Mouse (Mus musculus) lung, embryonic 16.5 days (tissue): ENCODE data around the gene Hs1bp3. TPM values are rescaled to one million over a fixed set of nuclear protein-coding genes. Genes with fewer than 3 reads are reported as not detected.

Experiments
- ATAC-seq: fragments of 200-750 bp; cut with Nextera tagmentation; 2 replicates; pipeline ENCODE4 v1.8.0; 2017; ENCODE audit warnings: low read depth, mild to moderate bottlenecking, moderate library complexity
- H3K27ac ChIP-seq: fragments of 300-500 bp; sonication (generic); 2 replicates; pipeline ENCODE4 v1.5.1; 2014; ENCODE audit warnings: mild to moderate bottlenecking, control low read depth, low read length
- H3K27me3 ChIP-seq: fragments of 300-500 bp; sonication (generic); 2 replicates; pipeline ENCODE4 v1.6.1; 2014; ENCODE audit warnings: low read depth, low read length, mixed read lengths; ENCODE audit not compliant: control insufficient read depth, insufficient read depth
- H3K36me3 ChIP-seq: fragments of 300-500 bp; sonication (generic); 2 replicates; pipeline ENCODE4 v1.6.1; 2014; ENCODE audit warnings: low read length; ENCODE audit not compliant: control insufficient read depth, insufficient read depth
- H3K4me1 ChIP-seq: fragments of 300-500 bp; sonication (generic); replicated peaks from 2 replicates; pipeline ENCODE4 v1.6.1; 2014; ENCODE audit warnings: low read length, mixed read lengths; ENCODE audit not compliant: control insufficient read depth, insufficient read depth
- H3K4me2 ChIP-seq: fragments of 300-500 bp; sonication (generic); 2 replicates; pipeline ENCODE4 v1.6.1; 2014; ENCODE audit warnings: low read depth, low read length, control low read depth
- H3K4me3 ChIP-seq: fragments of 300-500 bp; sonication (generic); 2 replicates; pipeline ENCODE4 v1.5.1; 2014; ENCODE audit warnings: mild to moderate bottlenecking, low read length, control low read depth
- H3K9ac ChIP-seq: fragments of 300-500 bp; sonication (generic); 2 replicates; pipeline ENCODE4 v1.6.1; 2014; ENCODE audit warnings: low read length, control low read depth
- H3K9me3 ChIP-seq: fragments of 300-500 bp; sonication (generic); 2 replicates; pipeline ENCODE4 v1.6.1; 2016; ENCODE audit warnings: low read length; ENCODE audit not compliant: control insufficient read depth
- WGBS: fragments of 180-500 bp; shearing (Covaris S2); extraction: QIAGEN DNeasy Blood & Tissue Kit; methylation state at CpG from one replicate; pipeline ENCODE4 v1.1.7; 2014; 5-methylcytosine and 5-hydroxymethylcytosine counted together
- polyA plus RNA-seq: library from polyadenylated mRNA; unstranded; fragments of >200 nt; fragmentation: Nextera tagmentation; extraction: Ambion mirVana; gene quantifications from 2 replicates; pipeline ENCODE4 v1.2.1, GENCODE M21; 2015

The Hs1bp3 gene
- polyA plus RNA-seq, 1 experiment from 2014 or later, result 16.9 TPM

- Histone ChIP-seq H3K4me3 (no peak overlapping the region), H3K36me3 (no peaks in the 10 kb centered on the region; the same call in 1 of the 2 replicates), H3K27me3 (peaks cover 4% of the 10 kb centered on the region), H3K9ac (no peak overlapping the region), H3K27ac (no peak overlapping the region), H3K9me3 (no peaks in the 10 kb centered on the region), H3K4me2 (no peak overlapping the region), H3K4me1 (peaks cover 6% of the 10 kb centered on the region)
- ATAC-seq, result no peak
- 82% methylated on average over 5 of the region's 5 CpGs for WGBS
These were observed 3.3 kb downstream of the Hs1bp3 start for GRCm38 (mm10) chr12:8316541-8316940.

DNA sequence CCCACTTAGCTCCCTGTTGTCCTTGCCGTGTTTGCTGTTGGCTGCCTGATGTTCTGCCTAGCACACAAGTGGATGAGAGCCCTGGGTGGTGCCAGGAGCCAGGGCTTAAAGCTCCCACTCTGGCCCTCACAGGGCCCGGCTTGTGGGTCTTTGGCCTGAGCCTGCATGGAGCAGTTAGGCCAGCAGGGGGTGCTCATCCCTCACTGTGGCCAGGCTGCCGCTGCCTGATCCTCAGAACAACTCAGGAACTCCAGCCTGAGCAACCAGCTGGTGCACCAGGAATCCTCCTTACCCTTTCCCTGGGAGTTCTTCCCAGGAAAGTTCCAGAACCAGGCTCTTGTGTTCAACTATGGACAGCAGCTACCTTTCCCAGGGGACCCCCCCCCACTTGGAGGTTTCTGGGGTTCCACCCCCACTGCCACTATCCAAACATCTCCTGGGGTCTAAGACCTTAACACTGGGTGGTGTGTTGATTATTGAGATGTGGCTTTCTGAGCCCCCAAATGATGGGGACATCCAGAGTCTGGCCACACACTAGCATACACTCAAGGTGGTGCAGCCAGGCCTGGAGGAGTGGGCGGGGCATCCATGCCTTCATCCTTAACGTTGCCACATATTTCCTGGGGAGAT lies 7.0 kb downstream of the Hs1bp3 start:
- no peaks in the 10 kb centered on the region for H3K27me3 ChIP-seq
- H3K9me3 ChIP-seq, result no peaks in the 10 kb centered on the region
- H3K27ac ChIP-seq, result no peak overlapping the region
- no peak overlapping the region for H3K4me3 ChIP-seq
- no peaks in the 10 kb centered on the region for H3K4me1 ChIP-seq
- 40% methylated on average over 5 of the region's 5 CpGs for WGBS
- H3K9ac ChIP-seq, result no peak overlapping the region
- H3K36me3 ChIP-seq, result peaks cover 8% of the 10 kb centered on the region; the same call in 1 of the 2 replicates
- peak; percentile 61 for ATAC-seq
- H3K4me2 ChIP-seq, result no peak overlapping the region

- ATAC-seq, result no peak
- H3K4me1 ChIP-seq, result no peaks in the 10 kb centered on the region
- no peak overlapping the region for H3K4me2 ChIP-seq
- H3K27ac ChIP-seq, result no peak overlapping the region
- H3K27me3 ChIP-seq, result no peaks in the 10 kb centered on the region
- H3K4me3 ChIP-seq, result no peak overlapping the region
- WGBS, result 78% methylated on average over 10 of the region's 10 CpGs
- H3K9ac ChIP-seq, result no peak overlapping the region
- H3K36me3 ChIP-seq, result peaks cover 8% of the 10 kb centered on the region; the same call in 1 of the 2 replicates
- no peaks in the 10 kb centered on the region for H3K9me3 ChIP-seq
These were observed 8.3 kb downstream of the Hs1bp3 start for GRCm38 (mm10) chr12:8321506-8321905.

- no peak for ATAC-seq
- H3K27me3 ChIP-seq, result no peaks in the 10 kb centered on the region
- H3K27ac ChIP-seq, result no peak overlapping the region
- H3K9ac ChIP-seq, result no peak overlapping the region
- H3K4me1 ChIP-seq, result peaks cover 13% of the 10 kb centered on the region
- no peak overlapping the region for H3K4me2 ChIP-seq
- WGBS, result 83% methylated on average over 10 of the region's 10 CpGs
- H3K36me3 ChIP-seq, result peaks cover 8% of the 10 kb centered on the region; the same call in 1 of the 2 replicates
- no peaks in the 10 kb centered on the region for H3K9me3 ChIP-seq
- no peak overlapping the region for H3K4me3 ChIP-seq
These were observed 10.9 kb downstream of the Hs1bp3 start for GRCm38 (mm10) chr12:8324086-8324485.

DNA sequence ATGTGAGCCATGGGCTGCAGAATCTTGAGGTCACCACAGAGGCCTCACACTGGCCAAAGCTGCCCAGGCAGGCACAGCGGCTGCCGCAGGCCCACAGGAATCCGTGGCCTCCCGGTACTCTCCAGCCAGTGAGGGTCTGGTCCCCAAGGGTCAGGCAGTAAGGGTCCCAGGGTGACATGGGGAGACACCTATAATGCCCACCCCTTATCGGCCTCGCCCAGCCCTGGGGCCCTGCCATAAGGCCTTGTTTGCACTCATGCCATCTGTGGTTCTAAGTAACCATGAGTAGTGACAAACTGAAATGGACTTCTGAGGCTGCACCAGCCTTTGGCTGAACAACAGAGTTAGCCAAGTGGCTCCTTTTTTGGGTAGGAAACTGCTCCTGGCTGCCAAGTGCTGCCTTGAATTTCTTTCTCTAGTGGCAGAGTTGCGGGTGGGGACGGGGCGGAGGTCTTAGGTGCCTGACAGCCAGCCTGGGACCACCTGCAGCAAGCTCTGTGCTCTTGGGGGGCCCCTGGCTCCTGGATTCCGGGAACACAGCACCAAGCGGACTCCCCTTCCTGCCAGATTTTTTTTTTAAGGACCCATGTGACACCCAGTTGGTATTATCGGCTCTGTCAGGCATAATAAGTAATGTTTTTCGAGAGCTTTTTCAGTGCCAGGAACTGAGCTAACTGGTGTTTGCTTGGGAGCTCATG lies 12.2 kb downstream of the Hs1bp3 start:
- H3K27me3 ChIP-seq, result no peaks in the 10 kb centered on the region
- H3K4me1 ChIP-seq, result peaks cover 13% of the 10 kb centered on the region
- H3K9me3 ChIP-seq, result no peaks in the 10 kb centered on the region
- 86% methylated on average over 13 of the region's 13 CpGs for WGBS
- no peak overlapping the region for H3K9ac ChIP-seq
- no peak overlapping the region for H3K4me3 ChIP-seq
- no peak overlapping the region for H3K27ac ChIP-seq
- ATAC-seq, result no peak
- no peak overlapping the region for H3K4me2 ChIP-seq
- H3K36me3 ChIP-seq, result peaks cover 11% of the 10 kb centered on the region; the same call in 1 of the 2 replicates

GRCm38 (mm10) chr12:8325943-8326522 lies 12.8 kb downstream of the Hs1bp3 start:
- 87% methylated on average over 17 of the region's 17 CpGs for WGBS
- Histone ChIP-seq H3K4me1 (peaks cover 16% of the 10 kb centered on the region), H3K9ac (no peak overlapping the region), H3K27me3 (no peaks in the 10 kb centered on the region), H3K4me3 (no peak overlapping the region), H3K9me3 (no peaks in the 10 kb centered on the region), H3K27ac (no peak overlapping the region), H3K36me3 (peaks cover 11% of the 10 kb centered on the region; the same call in 1 of the 2 replicates), H3K4me2 (no peak overlapping the region)
- no peak for ATAC-seq

DNA sequence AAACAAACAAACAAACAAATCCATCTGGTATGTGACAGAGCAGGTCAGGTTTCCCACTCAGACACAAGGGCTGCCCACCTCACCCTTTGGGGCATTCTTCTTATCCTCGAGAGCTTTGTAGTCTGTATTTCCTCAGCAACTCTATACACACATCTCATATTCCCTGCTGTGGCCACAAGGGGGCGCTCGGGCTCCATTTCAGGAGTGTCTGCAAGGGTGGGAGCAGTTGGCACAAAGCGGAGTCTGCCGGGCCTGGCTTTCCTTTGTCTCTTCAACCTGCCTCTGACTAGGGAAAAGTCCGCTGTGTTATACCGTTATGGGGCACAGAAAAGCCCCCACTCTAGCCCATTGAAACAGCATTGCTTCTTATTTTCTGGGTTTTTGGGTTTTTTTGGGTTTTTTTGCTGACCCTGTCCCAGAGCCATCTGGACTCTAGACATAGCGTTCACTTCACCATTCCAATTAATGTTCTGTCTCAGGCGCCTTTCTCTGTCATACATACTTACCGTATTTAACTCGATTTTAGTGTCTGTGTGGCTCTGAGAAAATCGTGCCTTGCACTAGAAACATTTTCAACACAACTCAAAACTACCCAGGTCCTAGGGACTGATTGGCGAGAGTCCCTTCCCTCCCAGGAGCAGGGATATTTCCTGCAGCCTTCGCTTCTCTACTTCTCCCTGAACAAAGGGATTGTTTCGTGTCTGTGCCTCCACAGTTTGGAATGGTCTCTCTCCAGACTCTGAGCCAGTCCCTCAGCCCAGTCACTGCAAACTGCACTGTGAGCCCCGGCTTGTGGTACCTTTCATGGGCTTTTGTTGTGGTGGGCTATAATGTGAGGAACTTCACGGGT lies 13.8 kb downstream of the Hs1bp3 start:
- no peaks in the 10 kb centered on the region for H3K27me3 ChIP-seq
- 28% methylated on average over 17 of the region's 17 CpGs for WGBS
- peaks cover 23% of the 10 kb centered on the region for H3K4me1 ChIP-seq
- 0 out of 2 replicates have a peak overlapping the region, but pooled peaks have one; percentile 3 for H3K27ac ChIP-seq
- no peak overlapping the region for H3K4me3 ChIP-seq
- H3K36me3 ChIP-seq, result peaks cover 7% of the 10 kb centered on the region; the same call in 1 of the 2 replicates
- H3K9me3 ChIP-seq, result no peaks in the 10 kb centered on the region
- H3K9ac ChIP-seq, result peak overlapping the region; percentile 33; the same call in 1 of the 2 replicates
- peak; percentile 78 for ATAC-seq
- H3K4me2 ChIP-seq, result no peak overlapping the region

DNA sequence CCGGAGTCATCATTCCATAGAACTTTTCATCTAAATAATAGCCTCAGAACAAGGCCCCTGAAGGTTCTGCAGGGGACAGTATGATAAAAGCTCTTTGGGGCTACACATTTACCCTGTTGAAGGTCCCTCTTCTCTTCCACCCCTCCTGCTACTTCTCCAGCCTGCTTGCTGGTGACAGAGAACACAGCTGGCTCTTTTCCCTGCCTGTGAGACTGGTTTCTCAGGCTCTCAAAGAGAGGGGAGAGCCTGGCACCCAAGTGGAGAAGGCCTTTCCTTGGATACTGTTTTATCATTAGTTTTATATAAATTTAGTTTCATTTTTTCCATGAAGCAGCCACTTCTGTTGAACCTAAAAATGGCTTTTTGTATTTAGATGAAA lies 14.4 kb downstream of the Hs1bp3 start:
- no peaks in the 10 kb centered on the region for H3K27me3 ChIP-seq
- WGBS, result 83% methylated on average over 1 of the region's 1 CpGs

More for the DNA sequence above, 14.4 kb downstream of the Hs1bp3 start:
- Histone ChIP-seq H3K9ac (peak overlapping the region; percentile 33; the same call in 1 of the 2 replicates), H3K36me3 (peaks cover 7% of the 10 kb centered on the region; the same call in 1 of the 2 replicates), H3K27ac (no peak overlapping the region), H3K4me3 (no peak overlapping the region), H3K4me1 (peaks cover 26% of the 10 kb centered on the region), H3K9me3 (no peaks in the 10 kb centered on the region), H3K4me2 (no peak overlapping the region)
- no peak for ATAC-seq
